Mouse (Mus musculus) small intestine, adult 2 months (tissue): ENCODE results near the gene Rab10. TPM values are rescaled to one million over a fixed set of nuclear protein-coding genes. Genes with fewer than 3 reads are reported as not detected.

ENCODE experiments used
- H3K27ac ChIP-seq: fragments of 200-500 bp; 2 replicates; pipeline ENCODE4 v1.5.1; 2012; ENCODE audit warnings: low read depth, low read length, control low read depth, inconsistent platforms; ENCODE audit not compliant: insufficient read depth
- H3K27me3 ChIP-seq: fragments of 200-500 bp; 2 replicates; pipeline ENCODE4 v1.6.1; 2012; ENCODE audit warnings: mild to moderate bottlenecking, moderate library complexity, low read length, inconsistent platforms; ENCODE audit not compliant: control insufficient read depth, insufficient read depth
- H3K36me3 ChIP-seq: fragments of 200-500 bp; 2 replicates; pipeline ENCODE4 v1.6.1; 2012; ENCODE audit warnings: mild to moderate bottlenecking, low read length, control low read depth, inconsistent platforms; ENCODE audit not compliant: control insufficient read depth, insufficient read depth
- H3K4me1 ChIP-seq: fragments of 200-500 bp; 2 replicates; pipeline ENCODE4 v1.6.1; 2012; ENCODE audit warnings: low read length, inconsistent platforms, mixed read lengths; ENCODE audit not compliant: control insufficient read depth, insufficient read depth, insufficient read length
- H3K4me3 ChIP-seq: fragments of 200-500 bp; 2 replicates; pipeline ENCODE4 v1.5.1; 2012; ENCODE audit warnings: low read depth, mild to moderate bottlenecking, control low read depth, inconsistent platforms, low read length, moderate library complexity
- CTCF ChIP-seq: fragments of 200-500 bp; IDR thresholded peaks from 2 replicates; pipeline ENCODE4 v1.5.1; 2012; ENCODE audit warnings: low read depth, mild to moderate bottlenecking, control low read depth, inconsistent platforms, low read length, moderate library complexity, mixed read lengths; ENCODE audit not compliant: insufficient replicate concordance, insufficient read length; ENCODE audit errors: extremely low read depth
- POLR2A ChIP-seq: fragments of 200-500 bp; IDR thresholded peaks from 2 replicates; pipeline ENCODE4 v1.6.1; 2012; ENCODE audit warnings: low read depth, mild to moderate bottlenecking, control low read depth, inconsistent platforms, low read length, moderate library complexity
- WGBS: fragments of 180-500 bp; shearing (Covaris S2); methylation state at CpG from one replicate; pipeline ENCODE4 v1.1.7; 2018; 5-methylcytosine and 5-hydroxymethylcytosine counted together
- polyA plus RNA-seq: library from polyadenylated mRNA; depleted of rRNA; stranded (reverse); fragments of >200 nt; gene quantifications from 2 replicates; pipeline ENCODE4 v1.2.3, GENCODE M21; 2012; rRNA removed

The Rab10 gene
- polyA plus RNA-seq = 10.5 and 21.4 TPM in 2 replicates

DNA sequence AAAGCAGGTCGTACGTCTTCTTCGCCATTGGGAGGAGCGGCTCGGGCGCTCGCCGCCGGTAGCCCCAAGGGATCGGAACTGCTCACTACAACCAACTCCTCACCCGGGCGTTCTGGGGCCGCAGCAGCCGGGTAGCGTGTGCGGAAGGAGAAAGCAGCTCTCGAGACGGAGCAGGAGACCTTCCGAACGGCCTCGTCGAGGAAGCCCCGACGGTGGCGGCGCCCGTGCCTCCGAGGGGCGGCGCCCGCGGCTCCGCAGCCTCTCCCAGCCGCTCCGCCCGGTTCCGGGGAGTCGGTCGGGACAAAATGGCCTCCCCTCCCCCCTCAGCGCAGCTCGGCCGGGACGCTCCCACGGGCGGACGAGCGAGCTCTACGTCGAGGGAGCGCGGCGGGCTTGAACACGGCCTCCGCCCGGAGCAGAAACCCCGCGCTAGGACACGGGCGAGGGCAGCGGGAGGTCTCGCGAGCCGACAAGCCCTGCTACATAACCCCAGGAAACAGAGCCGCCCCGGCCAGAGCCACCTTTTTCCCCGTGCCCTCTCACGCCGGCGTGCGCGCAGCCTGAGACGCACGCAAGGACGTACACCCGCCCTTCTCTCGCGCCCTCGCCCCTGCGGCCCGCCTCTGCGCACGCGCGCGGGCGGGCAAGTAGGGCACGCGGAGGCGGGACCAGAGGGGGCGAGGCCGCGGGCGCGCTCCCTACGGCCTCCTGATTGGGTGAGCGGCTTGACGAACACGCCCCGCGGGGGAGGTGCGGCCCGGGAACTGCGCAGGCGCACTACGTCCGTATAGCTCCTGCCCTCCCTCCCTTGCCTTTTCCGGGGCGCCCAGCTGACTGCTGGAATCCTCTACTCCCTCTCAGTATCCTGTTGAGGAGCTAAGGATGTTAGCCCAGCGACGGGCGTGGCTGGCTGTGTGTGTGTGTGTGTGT is at the start of gene Rab10:
Gene Rab10 (minus strand): TSS at position 579 of the 930 bp plus-strand sequence.
- no peak for TF ChIP-seq CTCF
- TF ChIP-seq POLR2A = peak; percentile 72
- WGBS = under 1% methylated on average over 108 of the region's 111 CpGs
- H3K36me3 ChIP-seq = no peaks in the 10 kb centered on the region
- no peaks in the 10 kb centered on the region for H3K27me3 ChIP-seq
- peak within 1 kb of the TSS; percentile 74 for H3K4me3 ChIP-seq
- H3K27ac ChIP-seq = peak within 1 kb of the TSS; percentile 86
- peaks cover 8% of the 10 kb centered on the region; the same call in 1 of the 2 replicates for H3K4me1 ChIP-seq

GRCm38 (mm10) chr12:3359302-3359701 is 49.5 kb upstream of the Rab10 start:
- no peaks in the 10 kb centered on the region for H3K27me3 ChIP-seq
- no peak overlapping the region for H3K4me3 ChIP-seq
- H3K36me3 ChIP-seq = no peaks in the 10 kb centered on the region
- no peak for TF ChIP-seq CTCF
- no peak overlapping the region for H3K27ac ChIP-seq
- WGBS = 13% methylated on average over 3 of the region's 3 CpGs
- H3K4me1 ChIP-seq = 0 out of 2 replicates have a peak, but pooled peaks cover 2% of the 10 kb centered on the region

DNA sequence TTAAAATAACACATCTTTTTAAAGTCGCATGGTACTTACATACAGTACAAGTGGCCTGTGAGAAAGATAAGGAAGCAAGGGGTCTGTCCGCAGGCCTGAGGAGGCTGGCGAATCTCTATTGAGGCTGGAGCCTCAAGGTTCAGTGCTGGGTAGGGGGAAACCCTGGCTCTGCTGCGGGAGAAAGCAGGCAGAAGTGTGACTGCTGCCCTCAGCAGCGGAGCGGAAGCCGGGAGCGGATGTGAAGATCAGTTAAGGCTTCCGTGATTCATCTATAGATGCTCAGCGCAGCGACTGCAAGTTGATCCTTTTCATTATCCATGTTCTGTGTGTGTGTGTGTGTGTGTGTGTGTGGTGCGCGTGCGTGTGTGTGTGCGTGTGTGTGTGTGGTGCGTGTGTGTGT is 47.1 kb upstream of the Rab10 start:
- Histone ChIP-seq H3K4me3 (peak overlapping the region; percentile 48), H3K27me3 (no peaks in the 10 kb centered on the region), H3K4me1 (0 out of 2 replicates have a peak, but pooled peaks cover 2% of the 10 kb centered on the region), H3K36me3 (no peaks in the 10 kb centered on the region), H3K27ac (no peak overlapping the region)
- WGBS = 66% methylated on average over 16 of the region's 16 CpGs
- no peak for TF ChIP-seq CTCF
- TF ChIP-seq POLR2A = no peak

- H3K4me1 ChIP-seq = 0 out of 2 replicates have a peak, but pooled peaks cover 2% of the 10 kb centered on the region
- H3K36me3 ChIP-seq = no peaks in the 10 kb centered on the region
- no peak overlapping the region for H3K4me3 ChIP-seq
- H3K27me3 ChIP-seq = no peaks in the 10 kb centered on the region
- WGBS = 82% methylated on average over 8 of the region's 8 CpGs
- no peak overlapping the region for H3K27ac ChIP-seq
- TF ChIP-seq POLR2A = no peak
- no peak for TF ChIP-seq CTCF
Measured at GRCm38 (mm10) chr12:3355068-3355467, 45.3 kb upstream of the Rab10 start.

DNA sequence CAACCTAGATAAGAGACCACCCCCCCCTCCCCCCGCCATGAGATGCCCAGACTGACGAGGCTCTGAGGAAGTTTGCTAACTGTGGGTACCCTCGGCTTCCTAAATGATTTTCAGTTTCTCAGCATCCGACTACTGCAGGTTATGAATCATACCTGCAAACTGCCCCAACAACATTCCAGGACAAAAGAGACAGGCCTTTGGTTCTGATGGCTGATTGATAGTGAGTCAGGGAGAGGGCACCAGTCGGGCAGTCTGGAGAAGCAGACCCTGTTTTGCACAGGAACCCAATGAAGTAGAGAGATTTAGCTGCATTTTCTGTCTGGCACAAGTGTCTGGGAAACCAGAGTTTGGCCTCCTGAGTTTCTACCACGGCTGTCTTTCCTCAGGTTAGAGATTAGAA is 42.4 kb upstream of the Rab10 start:
- Histone ChIP-seq H3K36me3 (no peaks in the 10 kb centered on the region), H3K27ac (no peak overlapping the region), H3K27me3 (no peaks in the 10 kb centered on the region), H3K4me1 (0 out of 2 replicates have a peak, but pooled peaks cover 2% of the 10 kb centered on the region), H3K4me3 (no peak overlapping the region)
- no peak for TF ChIP-seq POLR2A
- TF ChIP-seq CTCF = no peak
- 53% methylated on average over 6 of the region's 6 CpGs for WGBS

DNA sequence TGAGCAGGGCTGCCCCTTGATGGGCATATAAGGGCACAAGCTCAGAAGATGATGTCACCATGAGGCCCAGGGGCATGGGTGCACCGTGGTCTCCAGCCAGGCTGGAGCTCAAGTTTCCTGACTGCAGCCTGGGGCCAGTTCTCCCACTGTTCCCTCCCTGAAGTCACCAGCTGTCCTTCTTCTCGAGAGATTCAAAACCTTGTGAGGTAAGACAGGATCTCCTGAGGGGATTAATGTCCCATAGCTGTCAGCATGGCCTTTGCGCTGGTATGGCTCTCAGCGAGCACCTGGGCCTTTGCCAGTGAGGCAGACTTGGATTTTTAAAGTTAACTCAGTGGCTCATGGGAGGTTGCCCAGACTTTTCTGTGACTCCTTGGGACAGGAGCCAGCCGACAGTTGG is 40.4 kb upstream of the Rab10 start:
- 63% methylated on average over 5 of the region's 5 CpGs for WGBS
- Histone ChIP-seq H3K36me3 (no peaks in the 10 kb centered on the region), H3K4me1 (0 out of 2 replicates have a peak, but pooled peaks cover under 1% of the 10 kb centered on the region), H3K27ac (no peak overlapping the region), H3K27me3 (no peaks in the 10 kb centered on the region), H3K4me3 (no peak overlapping the region)
- TF ChIP-seq CTCF = no peak
- no peak for TF ChIP-seq POLR2A

DNA sequence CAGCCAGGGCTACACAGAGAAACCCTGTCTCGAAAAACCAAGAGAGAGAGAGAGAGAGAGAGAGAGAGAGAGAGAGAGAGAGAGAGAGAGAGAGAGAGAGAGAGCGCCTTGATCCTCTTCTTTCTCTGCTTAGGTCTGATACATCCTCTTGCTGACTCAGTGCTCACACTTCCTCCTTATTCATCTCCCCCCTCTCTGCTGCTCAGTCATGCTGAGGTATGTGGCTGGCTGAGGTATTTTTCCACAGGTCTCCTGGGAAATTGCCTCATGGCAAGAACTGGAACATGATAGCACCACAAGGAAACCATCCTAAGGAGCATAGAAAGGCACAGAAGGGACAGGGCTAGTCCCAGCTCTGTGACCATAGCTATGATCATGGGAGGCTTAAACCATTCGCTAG is 39.6 kb upstream of the Rab10 start:
- Histone ChIP-seq H3K4me1 (no peaks in the 10 kb centered on the region), H3K27ac (no peak overlapping the region), H3K27me3 (no peaks in the 10 kb centered on the region), H3K4me3 (no peak overlapping the region), H3K36me3 (no peaks in the 10 kb centered on the region)
- TF ChIP-seq CTCF (no peak), POLR2A (no peak)
- 82% methylated on average over 3 of the region's 3 CpGs for WGBS

DNA sequence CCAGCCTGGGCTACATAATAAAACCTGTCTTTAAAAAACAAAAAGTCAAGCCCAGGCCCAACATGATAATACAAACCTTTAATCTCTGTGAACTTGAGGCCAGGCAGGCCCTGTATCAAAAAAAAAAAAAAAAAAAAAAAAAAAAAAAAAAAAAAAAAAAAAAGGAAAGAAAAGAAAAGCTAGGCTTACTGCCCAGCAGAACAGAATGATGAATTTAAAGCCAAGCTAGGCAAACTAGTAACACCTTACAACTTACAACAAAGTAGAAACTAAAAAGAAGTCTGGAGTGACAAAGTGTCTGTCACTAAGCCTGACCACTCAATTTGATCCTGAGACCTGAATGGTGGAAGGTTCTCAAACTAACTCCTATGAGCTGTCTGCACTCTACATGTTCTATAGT is 37.9 kb upstream of the Rab10 start:
- Histone ChIP-seq H3K27me3 (no peaks in the 10 kb centered on the region), H3K4me1 (no peaks in the 10 kb centered on the region), H3K4me3 (no peak overlapping the region), H3K36me3 (no peaks in the 10 kb centered on the region), H3K27ac (no peak overlapping the region)
- TF ChIP-seq CTCF (no peak), POLR2A (no peak)
